ENCODE assay signal across 24 mouse cellular contexts in the genomic region with DNA sequence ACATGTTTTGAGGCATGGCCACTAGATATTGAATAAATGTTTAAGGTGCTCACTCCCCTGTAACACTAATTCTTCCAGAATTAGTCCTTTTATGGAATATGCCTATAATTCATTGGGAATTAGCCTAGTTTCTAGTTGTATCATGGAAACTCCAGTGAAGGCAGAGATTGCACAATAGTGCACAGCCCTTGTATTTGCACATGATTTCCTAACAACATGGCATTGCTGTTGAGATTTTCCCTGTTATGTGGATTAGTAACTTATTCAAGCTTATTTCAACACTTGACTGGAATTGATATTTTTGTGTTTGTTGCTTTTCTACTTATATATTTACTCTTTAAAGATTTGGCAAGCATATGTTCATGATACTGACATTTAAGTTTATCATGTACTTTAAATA.
"Had no signal": no experiment of that assay in that cellular context is flagged by ENCODE, and none has a peak within 500 bp of the region (broad histone marks: within the 10 kb centered on the region; RNA-seq: fewer than 3 reads in every experiment).

No protein-coding gene starts in this region.

- H3K36me3 ChIP-seq: heart, embryonic 13.5 days; heart, embryonic 15.5 days; hindbrain, embryonic 13.5 days; hindbrain, embryonic 15.5 days; kidney, embryonic 15.5 days had no signal

- ATAC-seq: forebrain, postnatal 0 days; hindbrain, postnatal 0 days; intestine, embryonic 16.5 days had no signal

- DNase-seq: forebrain, postnatal 0 days; gastrocnemius, postnatal 14 days; gastrocnemius, postnatal 36 days; heart, adult 11 months; heart, adult 2 months; heart, postnatal 14 days; heart, postnatal 36 days; kidney, adult 11 months; kidney, adult 2 months; kidney, adult 9 months; kidney, postnatal 14 days; kidney, postnatal 36 days; layer of hippocampus, adult 9-11 months; layer of hippocampus, postnatal 36 days; left cerebral cortex, postnatal 4 days had no signal

- H3K27ac ChIP-seq: heart, adult 2 months; heart, embryonic 13.5 days; heart, embryonic 15.5 days; hindbrain, embryonic 13.5 days; hindbrain, embryonic 15.5 days; hindbrain, postnatal 0 days; kidney, embryonic 15.5 days; kidney, postnatal 0 days had no signal

- H3K4me1 ChIP-seq: heart, embryonic 13.5 days; heart, embryonic 15.5 days; hindbrain, embryonic 13.5 days; hindbrain, embryonic 15.5 days; kidney, embryonic 15.5 days had no signal

- H3K9me3 ChIP-seq: heart, embryonic 15.5 days; hindbrain, embryonic 13.5 days; hindbrain, embryonic 15.5 days; kidney, embryonic 15.5 days had no signal

- H3K9ac ChIP-seq: forebrain, postnatal 0 days; heart, embryonic 13.5 days; heart, embryonic 15.5 days; hindbrain, embryonic 13.5 days; hindbrain, embryonic 15.5 days; kidney, embryonic 15.5 days had no signal

- H3K4me3 ChIP-seq: heart, adult 2 months; heart, embryonic 13.5 days; heart, embryonic 15.5 days; hindbrain, embryonic 13.5 days; hindbrain, embryonic 15.5 days; kidney, embryonic 15.5 days had no signal

- H3K27me3 ChIP-seq: heart, embryonic 13.5 days; heart, embryonic 15.5 days; hindbrain, embryonic 13.5 days; hindbrain, embryonic 15.5 days; kidney, embryonic 15.5 days had no signal

- H3K4me2 ChIP-seq: heart, embryonic 11.5 days; heart, embryonic 13.5 days; heart, embryonic 15.5 days; hindbrain, embryonic 13.5 days; hindbrain, embryonic 15.5 days; kidney, embryonic 15.5 days had no signal
